Mouse (Mus musculus): ENCODE results near the gene Gm20388.

- TF ChIP-seq CTCF (IDR thresholded peaks at IDR 0.05; ENCODE audit: extremely low read depth, insufficient read depth, low read length) (no peak), POLR2A (IDR thresholded peaks at IDR 0.05; ENCODE audit: extremely low read depth, insufficient read depth, low read length) (no peak)
Observed at GRCm38 (mm10) chr8:122236521-122236920, 2325.9 kb downstream of the Gm20388 start.

Data from cortical plate, adult 2 months (tissue).